Mouse (Mus musculus) testis, adult 2 months (tissue): ENCODE results near the gene Cd300lf. TPM values are rescaled to one million over a fixed set of nuclear protein-coding genes. Genes with fewer than 3 reads are reported as not detected.

ENCODE experiments used
- H3K27ac ChIP-seq: fragments of 200-500 bp; 2 replicates; pipeline ENCODE4 v1.5.1; 2012; ENCODE audit warnings: low read depth, low read length; ENCODE audit not compliant: control insufficient read depth, insufficient read depth
- H3K27me3 ChIP-seq: fragments of 200-500 bp; 2 replicates; pipeline ENCODE4 v1.6.1; 2012; ENCODE audit warnings: mild to moderate bottlenecking, low read length, moderate library complexity; ENCODE audit not compliant: control insufficient read depth, insufficient read depth
- H3K36me3 ChIP-seq: fragments of 200-500 bp; 2 replicates; pipeline ENCODE4 v1.6.1; 2012; ENCODE audit warnings: mild to moderate bottlenecking, low read length; ENCODE audit not compliant: control insufficient read depth, insufficient read depth
- H3K4me1 ChIP-seq: fragments of 200-500 bp; 2 replicates; pipeline ENCODE4 v1.6.1; 2012; ENCODE audit warnings: low read length; ENCODE audit not compliant: control insufficient read depth, insufficient read depth
- H3K4me3 ChIP-seq: fragments of 200-500 bp; 2 replicates; pipeline ENCODE4 v1.5.1; 2012; ENCODE audit warnings: low read depth, mild to moderate bottlenecking, low read length, moderate library complexity, mixed read lengths; ENCODE audit not compliant: control insufficient read depth
- CTCF ChIP-seq: fragments of 200-500 bp; IDR thresholded peaks from 2 replicates; pipeline ENCODE4 v1.5.1; 2012; ENCODE audit warnings: low read depth, mild to moderate bottlenecking, inconsistent platforms, low read length, moderate library complexity; ENCODE audit not compliant: control insufficient read depth, insufficient read depth, insufficient replicate concordance
- POLR2A ChIP-seq: fragments of 200-500 bp; IDR thresholded peaks from 2 replicates; pipeline ENCODE4 v1.6.1; 2012; ENCODE audit warnings: low read depth, mild to moderate bottlenecking, inconsistent platforms, low read length, moderate library complexity; ENCODE audit not compliant: control insufficient read depth
- polyA plus RNA-seq: library from polyadenylated mRNA; depleted of rRNA; stranded (reverse); fragments of >200 nt; gene quantifications from 2 replicates; pipeline ENCODE4 v1.2.3, GENCODE M21; 2012; rRNA removed

Cd300lf gene
- polyA plus RNA-seq, 1 experiment, result 0.09 TPM

DNA sequence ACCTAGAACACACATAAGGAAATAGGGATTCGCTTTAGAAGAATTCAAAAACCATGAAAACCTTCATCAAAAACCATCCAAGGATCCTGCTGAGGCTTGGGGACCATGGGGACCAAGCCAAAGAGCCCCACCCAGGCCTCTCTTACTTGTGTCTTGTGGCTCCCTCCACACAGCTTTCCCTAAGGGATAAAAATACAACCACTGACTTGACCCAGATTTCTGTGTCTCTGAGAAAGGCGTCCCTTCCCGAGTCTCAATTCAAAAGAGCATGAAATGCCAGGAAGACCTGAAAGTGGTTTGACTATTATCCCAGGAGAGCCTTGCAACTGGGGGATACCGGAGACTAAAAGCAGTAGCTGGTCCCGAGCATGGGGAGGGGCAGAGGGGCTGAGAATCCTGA, 60.8 kb downstream of the Cd300lf start:
- no peaks in the 10 kb centered on the region for H3K36me3 ChIP-seq
- H3K4me1 ChIP-seq, result no peaks in the 10 kb centered on the region
- no peak overlapping the region for H3K4me3 ChIP-seq
- no peak overlapping the region for H3K27ac ChIP-seq
- TF ChIP-seq CTCF (no peak), POLR2A (no peak)
- no peaks in the 10 kb centered on the region for H3K27me3 ChIP-seq

DNA sequence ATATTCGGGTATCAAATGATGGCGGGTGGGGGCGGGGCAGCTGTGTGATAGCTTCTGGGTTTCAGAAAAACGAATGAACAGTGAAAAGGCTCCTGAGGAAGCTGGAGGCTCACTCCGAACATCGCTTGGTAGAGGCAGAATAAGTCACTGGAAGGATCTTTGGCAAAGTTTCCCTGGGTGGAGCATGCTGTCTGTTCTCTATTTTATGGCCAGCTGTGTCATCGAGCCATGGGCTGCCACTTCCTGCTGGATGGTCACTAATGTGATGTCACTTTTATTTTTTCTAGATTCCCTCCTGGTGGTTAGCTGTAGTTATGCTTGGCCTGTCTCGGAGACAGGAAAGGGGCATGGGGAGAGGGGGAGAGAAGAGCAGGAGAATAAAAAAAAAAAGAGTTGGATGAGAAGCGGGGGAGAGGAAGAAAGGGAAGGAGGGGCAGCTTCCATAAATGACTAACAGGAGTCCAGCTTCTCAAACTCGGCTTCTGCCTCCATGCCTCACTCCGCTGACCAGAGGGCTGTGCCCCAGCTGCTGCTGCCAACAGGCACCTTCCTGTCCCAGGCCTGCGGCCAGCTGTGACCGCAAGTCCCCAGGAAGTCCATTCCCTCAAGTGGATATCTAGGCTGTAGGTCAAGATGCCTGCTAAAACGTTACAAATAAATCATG, 62.0 kb downstream of the Cd300lf start:
- H3K36me3 ChIP-seq, result no peaks in the 10 kb centered on the region
- H3K4me3 ChIP-seq, result no peak overlapping the region
- no peaks in the 10 kb centered on the region for H3K27me3 ChIP-seq
- H3K27ac ChIP-seq, result no peak overlapping the region
- no peaks in the 10 kb centered on the region for H3K4me1 ChIP-seq
- no peak for TF ChIP-seq POLR2A
- no peak for TF ChIP-seq CTCF

DNA sequence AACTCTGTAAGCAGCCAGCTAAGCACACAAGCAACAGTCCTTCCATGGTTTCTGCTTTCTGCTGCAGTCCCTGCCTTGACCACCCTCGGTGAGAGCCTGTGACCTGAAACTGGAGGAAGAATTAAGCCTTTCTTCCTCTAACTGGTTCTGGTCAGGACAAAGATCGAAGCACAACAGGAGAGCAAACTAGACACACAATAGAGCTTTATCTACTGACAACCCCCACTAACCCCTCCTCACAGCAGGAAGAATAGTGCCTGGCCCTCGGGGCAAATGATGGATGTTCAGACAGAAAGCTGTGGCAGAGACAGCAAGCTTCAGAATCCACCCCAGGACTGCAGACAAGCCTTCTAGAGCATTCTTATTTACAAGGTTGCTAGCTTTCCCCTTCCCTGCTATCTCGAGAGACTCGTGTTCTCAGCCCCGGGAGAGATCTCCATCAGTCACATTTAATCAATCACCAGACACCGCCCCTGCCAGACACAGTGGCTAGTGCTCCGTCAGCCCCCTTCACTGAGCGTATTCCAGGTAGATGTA, 62.7 kb downstream of the Cd300lf start:
- Histone ChIP-seq H3K4me1 (no peaks in the 10 kb centered on the region), H3K36me3 (no peaks in the 10 kb centered on the region), H3K4me3 (no peak overlapping the region), H3K27me3 (no peaks in the 10 kb centered on the region), H3K27ac (no peak overlapping the region)
- TF ChIP-seq CTCF (no peak), POLR2A (no peak)

DNA sequence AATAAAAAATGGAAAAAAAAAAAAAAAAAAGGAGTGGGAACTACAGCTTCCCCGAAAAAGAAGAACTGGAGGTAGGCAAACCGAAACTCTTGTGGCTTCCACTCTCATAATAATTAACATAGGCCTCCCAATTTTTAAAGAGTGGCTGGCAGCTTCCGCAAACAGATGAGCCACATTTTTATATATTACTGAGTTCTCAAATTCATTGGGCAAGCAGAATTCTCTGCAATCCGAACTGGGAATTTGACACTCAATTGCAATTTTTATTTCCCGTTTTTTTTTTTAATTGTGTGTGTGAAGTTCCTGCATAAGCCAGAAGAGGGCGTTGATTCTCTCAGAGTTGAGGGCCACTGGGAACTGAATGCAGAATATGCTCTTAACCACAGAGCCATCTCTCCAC, 67.0 kb downstream of the Cd300lf start:
- TF ChIP-seq CTCF, result no peak
- TF ChIP-seq POLR2A, result no peak
- Histone ChIP-seq H3K27me3 (no peaks in the 10 kb centered on the region), H3K36me3 (no peaks in the 10 kb centered on the region), H3K4me3 (no peak overlapping the region), H3K4me1 (no peaks in the 10 kb centered on the region), H3K27ac (no peak overlapping the region)

Other genes with a start within 250 kb of the Cd300lf start
- 0.06 and 0.17 TPM in 2 replicates for gene Cd300a, start 244.0 kb downstream of the Cd300lf start, polyA plus RNA-seq
- gene Cd300lb, start 199.6 kb downstream of the Cd300lf start, polyA plus RNA-seq, result 0.05 TPM in 1 of 2 replicates, not detected in the other
- gene Cd300c, start 164.8 kb downstream of the Cd300lf start, polyA plus RNA-seq, result not detected in 2 replicates
- gene Cd300ld, start 144.1 kb downstream of the Cd300lf start, polyA plus RNA-seq, result 0.07 and 0.17 TPM in 2 replicates
- 0.23 and 0.58 TPM in 2 replicates for gene Cd300c2, start 132.1 kb downstream of the Cd300lf start, polyA plus RNA-seq
- gene Cd300ld2, start 117.8 kb downstream of the Cd300lf start, polyA plus RNA-seq, result not detected in 2 replicates
- 0.32 TPM in 1 of 2 replicates, not detected in the other for gene Cd300ld4, start 107.0 kb downstream of the Cd300lf start, polyA plus RNA-seq
- 0.60 and 0.93 TPM in 2 replicates for gene Cd300ld5, start 96.2 kb downstream of the Cd300lf start, polyA plus RNA-seq
- 1.5 and 3.6 TPM in 2 replicates for gene Cd300ld3, start 85.6 kb downstream of the Cd300lf start, polyA plus RNA-seq
- not detected in 2 replicates for gene Cd300e, start 71.8 kb downstream of the Cd300lf start, polyA plus RNA-seq
- gene Rab37, start 42.6 kb downstream of the Cd300lf start, polyA plus RNA-seq, result not detected in 2 replicates
- 21.2 and 29.7 TPM in 2 replicates for gene Slc9a3r1, start 29.3 kb upstream of the Cd300lf start, polyA plus RNA-seq
- 7.5 and 9.0 TPM in 2 replicates for gene Tmem104, start 53.5 kb upstream of the Cd300lf start, polyA plus RNA-seq
- gene Nat9, start 53.9 kb upstream of the Cd300lf start, polyA plus RNA-seq, result 106 and 118 TPM in 2 replicates
- gene Grin2c, start 133.3 kb upstream of the Cd300lf start, polyA plus RNA-seq, result 1.2 and 1.5 TPM in 2 replicates
- 28.0 and 30.7 TPM in 2 replicates for gene Fdxr, start 143.1 kb upstream of the Cd300lf start, polyA plus RNA-seq
- gene Fads6, start 163.7 kb upstream of the Cd300lf start, polyA plus RNA-seq, result 6.4 and 7.0 TPM in 2 replicates
- gene Otop2, start 173.2 kb upstream of the Cd300lf start, polyA plus RNA-seq, result 8.5 and 8.9 TPM in 2 replicates
- 3.7 and 4.1 TPM in 2 replicates for gene Ush1g, start 188.0 kb upstream of the Cd300lf start, polyA plus RNA-seq
- gene Otop3, start 200.7 kb upstream of the Cd300lf start, polyA plus RNA-seq, result 0.17 and 0.40 TPM in 2 replicates
- gene Hid1, start 233.8 kb upstream of the Cd300lf start, polyA plus RNA-seq, result 1.2 and 1.7 TPM in 2 replicates
- 5.2 TPM in 2 replicates for gene Cdr2l, start 247.9 kb upstream of the Cd300lf start, polyA plus RNA-seq